Mouse (Mus musculus) fat pad, adult 2 months (tissue): ENCODE results near the gene Cep89.

ENCODE experiments used
- DNase-seq: peaks from one replicate; pipeline ENCODE4 v3.0.0-alpha.2; 2011; ENCODE audit warnings: low read depth, low spot score; ENCODE audit errors: extremely low read depth

Gene Cep89

DNA sequence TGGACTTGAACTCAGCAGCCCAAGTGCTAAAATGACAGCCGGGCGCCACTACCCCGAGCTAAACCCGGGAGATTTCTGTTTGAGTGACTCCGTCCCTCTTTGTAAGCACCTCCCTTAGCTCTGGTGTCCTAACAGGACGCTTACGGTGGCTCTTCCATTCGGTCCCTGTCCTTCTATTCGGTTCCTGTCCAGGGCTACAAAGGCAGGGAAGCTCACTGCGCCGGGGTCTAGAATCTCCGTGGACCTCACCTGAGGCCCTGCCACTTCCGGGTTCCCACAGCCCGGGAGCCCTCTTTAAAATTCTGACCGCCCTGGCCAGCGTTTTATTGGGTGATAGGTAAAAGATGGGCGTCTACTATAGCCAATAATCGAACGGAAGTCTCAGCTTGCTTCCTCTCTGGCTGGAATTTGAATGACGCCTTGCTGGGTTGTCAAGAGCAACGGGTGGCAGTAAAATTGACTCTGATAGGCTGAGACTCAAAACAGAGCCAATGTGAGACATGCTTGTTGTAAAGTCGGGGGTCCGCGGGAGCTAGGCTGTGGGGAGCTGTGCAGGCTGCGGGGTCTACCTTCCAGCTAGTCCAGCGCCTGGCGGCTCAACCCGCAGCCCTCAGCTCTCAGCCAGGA lies at the start of gene Cep89, which contains the start of gene Faap24:
Cep89 (plus strand) TSS at position 494 of the 627 bp plus-strand sequence.
Faap24 (minus strand) TSS at position 295 of the 627 bp plus-strand sequence.
- DNase-seq = peak; percentile 87

DNA sequence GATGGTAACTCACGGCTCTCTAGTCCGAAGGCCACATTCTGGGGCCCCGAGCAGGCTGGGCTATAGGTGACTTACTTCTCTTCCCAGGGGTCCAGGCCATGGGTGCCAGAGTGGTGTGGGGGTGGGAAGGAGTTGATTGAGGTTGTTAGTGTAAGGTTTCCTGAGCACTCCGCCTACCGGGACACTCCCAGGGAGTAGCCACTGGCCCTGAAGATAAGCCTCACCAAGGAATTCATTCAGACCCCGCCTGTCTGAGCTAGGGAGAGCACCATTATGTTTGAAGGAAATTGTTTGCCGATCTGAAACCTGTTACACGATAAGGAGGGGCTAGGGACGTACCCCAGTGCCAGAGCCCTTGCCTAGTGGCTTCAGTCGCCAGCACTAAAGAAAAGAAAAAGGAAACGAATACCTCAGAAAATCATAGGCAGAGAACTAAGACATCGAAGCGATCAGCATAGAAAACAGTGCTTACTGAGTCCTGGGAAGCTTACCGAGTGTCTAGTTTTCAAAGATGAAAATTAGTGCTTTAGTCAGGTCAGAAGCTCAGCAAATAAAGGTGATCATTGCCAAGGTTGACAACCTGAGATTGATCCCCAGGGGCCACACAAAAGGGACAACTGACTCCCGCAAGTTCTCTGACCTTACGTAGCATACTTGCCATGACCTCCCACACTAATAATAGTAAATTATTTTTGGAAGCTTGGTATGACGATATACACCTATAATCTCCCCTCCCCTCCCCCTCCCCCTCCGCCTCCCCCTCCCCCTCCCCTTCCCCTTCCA lies 48.7 kb upstream of the Cep89 start:
- DNase-seq = no peak

DNA sequence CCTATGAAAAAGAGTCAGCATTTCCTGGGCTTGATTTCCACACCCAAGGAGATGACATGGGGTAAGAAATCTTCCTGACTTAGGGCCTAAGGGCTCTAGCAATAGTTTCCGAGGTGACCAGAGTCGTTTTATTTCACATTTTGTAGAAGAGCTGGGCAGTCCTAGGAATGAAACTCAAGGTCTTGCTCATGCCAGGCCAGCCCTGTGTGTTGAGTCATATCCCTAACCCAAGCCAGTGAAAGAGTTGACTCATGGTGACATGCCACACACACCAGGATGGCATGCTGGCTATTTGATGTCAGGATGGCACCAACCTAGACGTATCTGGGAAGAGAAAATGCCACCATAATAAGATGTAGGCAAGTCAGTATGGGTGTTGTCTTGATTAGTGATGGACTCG lies 47.8 kb upstream of the Cep89 start:
- DNase-seq = no peak

DNA sequence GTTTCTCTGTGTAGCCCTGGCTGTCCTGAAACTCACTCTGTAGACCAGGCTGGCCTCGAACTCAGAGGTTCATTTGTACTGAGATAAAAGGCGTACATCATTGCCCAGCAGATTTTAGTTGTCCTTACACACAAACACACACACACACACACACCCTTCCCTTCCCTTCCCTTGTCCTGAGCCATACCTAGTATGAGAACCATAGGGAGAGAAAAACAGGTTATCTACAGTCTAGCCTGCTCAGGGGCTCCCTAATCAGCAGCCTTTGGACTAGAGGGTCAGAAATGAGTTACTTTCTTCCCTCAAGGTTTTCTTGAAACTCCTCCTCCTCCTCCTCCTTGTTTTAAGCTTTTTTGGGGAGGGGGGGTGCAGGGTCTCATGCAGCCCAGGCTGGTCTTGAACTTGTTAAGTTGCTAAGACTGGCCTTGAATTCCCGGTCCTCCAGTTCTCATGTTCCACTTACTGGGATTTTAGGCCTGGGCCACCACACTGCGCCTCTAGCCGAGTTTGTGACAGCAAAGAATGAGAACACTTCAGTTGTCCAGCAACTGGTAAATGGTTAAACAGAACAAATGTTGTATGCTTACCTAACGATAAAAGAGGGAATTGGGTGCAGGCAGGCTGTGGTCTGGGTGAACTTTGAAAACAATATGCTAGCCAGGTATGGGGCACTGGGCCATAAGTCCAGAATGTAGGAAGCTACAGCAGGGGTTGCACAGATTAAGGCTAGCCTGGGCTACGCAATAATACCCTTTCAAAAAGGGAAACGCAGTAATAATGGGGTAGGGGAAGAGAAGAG lies 46.8 kb upstream of the Cep89 start:
- no peak for DNase-seq

DNA sequence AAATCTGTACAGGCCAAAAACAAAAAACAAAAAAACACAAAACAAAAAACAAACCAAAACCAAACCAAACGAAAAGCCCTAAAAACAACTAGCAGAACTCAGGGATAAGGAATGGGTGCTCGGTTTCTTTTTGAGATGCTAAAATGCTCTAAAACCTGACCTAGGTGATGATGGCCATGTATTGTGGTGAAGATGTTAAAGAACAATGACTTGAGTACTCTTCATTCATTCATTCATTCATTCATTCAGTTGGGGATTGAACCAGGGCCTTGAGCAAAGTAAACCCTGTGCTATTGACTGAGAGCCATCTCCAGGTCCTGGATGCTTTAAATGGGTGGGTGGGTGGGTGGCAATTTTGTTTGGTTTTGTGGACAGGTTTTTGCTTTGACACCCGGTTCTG lies 45.7 kb upstream of the Cep89 start:
- no peak for DNase-seq

DNA sequence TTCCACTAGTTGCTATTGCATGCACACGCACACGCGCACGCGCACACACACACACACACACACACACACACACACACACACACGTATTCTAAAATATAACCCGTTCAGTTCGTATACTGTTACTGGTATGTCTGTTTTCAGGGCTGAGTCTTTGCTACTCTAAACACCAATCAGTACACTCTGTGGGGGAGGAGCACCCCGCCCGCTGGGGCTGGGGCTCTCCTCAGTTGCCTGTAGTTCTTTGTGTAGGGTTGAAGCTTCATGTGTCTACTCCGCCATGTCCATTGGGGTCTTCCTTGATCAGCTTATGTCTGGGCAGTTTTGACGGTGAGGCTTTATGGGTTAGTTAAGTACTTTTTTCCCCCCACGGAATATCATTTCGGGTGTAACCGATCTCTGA lies 43.5 kb upstream of the Cep89 start:
- no peak for DNase-seq

DNA sequence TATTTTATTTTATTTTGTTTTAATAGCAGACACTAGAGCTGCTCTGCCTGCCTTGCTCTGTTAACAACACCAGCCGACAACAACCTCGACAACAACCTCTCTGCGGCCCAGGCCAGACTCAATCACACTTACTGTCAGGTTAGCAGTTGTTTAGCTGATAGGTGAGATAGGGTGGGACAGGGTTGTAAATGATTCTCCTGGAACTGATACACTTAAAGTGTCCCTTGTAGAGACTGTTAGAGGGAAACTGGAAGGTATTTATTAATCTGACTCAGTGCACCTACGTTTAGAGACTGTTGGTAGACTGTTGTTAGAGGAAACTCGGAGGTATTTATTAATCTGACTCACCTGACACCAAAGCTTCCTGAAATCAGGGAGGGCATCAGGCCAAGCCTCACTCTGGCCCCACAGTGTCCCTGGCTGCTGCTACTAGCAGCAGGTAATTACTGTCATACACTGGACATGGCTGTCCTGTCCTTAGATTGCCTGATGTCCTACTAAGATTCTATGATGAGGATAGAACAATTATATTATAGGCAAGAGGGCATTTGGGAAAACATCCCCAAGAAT lies 41.4 kb upstream of the Cep89 start:
- no peak for DNase-seq

DNA sequence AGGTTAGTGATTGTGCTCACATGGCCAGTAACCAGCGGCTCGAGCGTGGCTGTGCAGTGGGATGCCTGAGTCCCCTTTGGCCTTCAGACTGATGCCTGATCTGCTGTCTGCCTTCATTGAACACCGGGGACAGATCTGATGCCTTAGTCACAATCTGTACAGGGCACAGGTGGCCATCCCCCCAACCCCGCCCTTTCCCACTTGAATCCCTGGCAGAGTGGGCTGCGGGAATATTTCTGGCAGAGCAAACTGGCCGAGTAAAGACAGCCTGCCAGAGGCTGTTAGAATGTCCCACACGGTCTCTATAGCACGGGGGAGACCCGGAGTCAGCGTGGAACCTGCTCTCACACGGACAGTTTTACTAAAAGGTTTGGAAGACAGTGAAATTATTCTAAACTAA lies 39.2 kb upstream of the Cep89 start:
- no peak for DNase-seq

DNA sequence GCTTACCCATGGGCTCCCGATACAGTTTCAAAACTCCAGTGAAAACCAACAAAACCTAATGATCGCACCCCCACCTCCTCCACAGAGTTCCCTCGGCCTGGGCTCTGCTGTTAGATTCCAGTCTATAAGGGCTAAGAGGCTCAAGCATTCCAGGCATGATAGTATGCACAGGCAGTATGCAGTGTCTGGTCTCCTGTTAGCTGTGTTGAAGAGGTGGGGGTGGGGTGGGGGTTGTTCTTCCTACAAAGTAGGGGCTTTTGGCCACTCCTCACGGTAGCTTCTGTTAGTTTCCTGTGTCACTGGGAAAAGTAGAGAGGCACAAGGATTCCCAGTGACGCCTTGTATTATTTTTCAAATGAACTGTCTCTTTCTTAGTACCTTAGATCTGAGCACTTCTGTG lies 34.6 kb upstream of the Cep89 start:
- no peak for DNase-seq

DNA sequence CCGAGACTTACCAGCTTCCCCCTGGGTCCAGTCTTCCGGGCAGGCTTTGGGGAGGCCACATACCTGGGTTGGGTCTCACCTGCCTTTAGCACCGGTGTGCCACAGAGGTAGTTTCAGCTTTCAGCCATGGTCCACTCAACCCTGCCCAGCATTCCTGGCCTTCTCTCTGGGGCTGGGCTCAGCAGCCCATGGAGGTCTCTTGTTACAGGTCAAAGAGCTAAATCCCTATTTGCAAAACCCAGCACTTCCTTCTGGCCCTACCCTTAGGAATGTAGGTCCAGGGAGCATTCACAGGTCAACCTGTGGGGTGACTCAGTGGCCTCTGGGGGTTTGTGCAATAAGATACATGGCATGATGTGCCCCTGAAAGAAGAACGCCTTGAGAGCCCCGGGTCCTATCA lies 34.0 kb upstream of the Cep89 start:
- no peak for DNase-seq

DNA sequence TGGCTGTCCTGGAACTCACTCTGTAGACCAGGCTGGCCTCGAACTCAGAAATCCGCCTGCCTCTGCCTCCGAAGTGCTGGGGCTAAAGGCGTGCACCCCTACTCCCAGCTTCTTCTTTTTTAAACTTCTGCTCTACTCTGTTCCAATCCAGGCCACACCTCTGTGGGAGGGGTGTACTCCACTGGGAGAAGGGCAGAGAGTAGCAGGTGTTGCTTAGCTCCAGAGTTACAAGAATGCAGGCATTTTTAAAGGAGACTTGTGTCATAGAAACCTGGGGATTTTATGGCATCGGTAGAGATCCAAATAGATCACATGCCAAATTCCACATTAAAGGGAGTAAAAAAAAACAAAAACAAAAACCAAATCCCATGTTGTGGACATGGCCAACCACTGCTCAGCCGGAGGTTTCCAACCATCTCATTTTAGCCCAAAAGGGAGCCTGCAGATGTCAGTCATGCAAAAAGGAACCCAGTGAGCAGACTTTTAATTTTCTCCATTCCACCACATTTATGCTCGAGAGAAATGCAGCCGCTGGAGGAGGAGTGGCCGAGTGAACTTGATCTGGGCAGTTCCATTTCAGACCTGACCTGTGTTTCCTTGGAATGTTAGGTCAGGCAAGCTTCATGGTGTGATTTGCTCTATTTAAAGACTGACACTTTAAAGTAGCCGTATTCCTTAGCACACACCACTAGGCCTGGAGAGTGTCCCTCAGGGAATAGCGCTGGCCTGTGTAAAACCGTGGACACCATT lies 31.5 kb upstream of the Cep89 start:
- DNase-seq = no peak

DNA sequence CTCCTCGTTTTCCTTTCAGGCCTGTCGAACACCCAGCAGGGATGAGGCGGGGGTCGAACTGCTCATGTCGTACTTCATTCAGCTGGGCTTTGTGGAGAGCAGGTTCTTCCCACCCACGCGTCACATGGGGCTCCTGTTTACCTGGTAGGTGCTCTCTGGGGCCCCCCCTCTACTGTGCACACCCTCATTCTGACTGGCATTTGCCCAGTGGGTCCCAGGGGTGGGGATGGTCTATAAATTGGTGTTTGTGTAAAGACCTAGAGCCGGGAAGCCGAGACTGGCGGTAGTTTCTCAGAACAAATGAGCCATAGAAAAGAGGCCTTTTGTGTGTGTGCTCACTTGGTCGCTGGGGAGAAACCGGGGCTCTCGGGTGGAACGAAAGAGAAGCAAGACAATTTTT lies 25.7 kb upstream of the Cep89 start:
- no peak for DNase-seq

DNA sequence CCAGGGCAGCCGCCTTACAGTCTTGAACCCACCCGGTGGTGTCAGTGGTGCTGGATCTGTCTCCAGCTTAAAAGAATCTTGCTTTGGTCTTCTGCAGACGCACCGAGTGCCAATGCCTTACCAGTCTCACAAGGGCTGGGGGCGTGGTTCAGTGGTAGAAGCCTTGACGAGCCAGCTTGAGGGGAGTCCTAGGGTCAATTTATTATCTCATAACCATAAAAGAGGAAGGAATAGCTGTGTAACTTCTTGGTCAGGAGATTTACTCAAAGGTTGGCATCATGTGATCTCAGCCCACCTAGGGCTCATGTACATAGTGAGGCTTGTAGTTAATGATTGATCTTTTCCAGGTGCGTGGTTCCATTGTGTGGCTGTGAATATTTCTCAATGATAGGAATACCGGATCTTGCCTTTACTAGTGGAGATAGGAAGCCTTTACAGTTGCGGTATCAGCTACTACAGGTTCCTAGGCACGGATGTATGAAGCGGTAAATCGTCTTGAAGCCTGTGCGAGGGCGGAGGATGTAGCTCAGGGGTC lies 24.3 kb upstream of the Cep89 start:
- no peak for DNase-seq

DNA sequence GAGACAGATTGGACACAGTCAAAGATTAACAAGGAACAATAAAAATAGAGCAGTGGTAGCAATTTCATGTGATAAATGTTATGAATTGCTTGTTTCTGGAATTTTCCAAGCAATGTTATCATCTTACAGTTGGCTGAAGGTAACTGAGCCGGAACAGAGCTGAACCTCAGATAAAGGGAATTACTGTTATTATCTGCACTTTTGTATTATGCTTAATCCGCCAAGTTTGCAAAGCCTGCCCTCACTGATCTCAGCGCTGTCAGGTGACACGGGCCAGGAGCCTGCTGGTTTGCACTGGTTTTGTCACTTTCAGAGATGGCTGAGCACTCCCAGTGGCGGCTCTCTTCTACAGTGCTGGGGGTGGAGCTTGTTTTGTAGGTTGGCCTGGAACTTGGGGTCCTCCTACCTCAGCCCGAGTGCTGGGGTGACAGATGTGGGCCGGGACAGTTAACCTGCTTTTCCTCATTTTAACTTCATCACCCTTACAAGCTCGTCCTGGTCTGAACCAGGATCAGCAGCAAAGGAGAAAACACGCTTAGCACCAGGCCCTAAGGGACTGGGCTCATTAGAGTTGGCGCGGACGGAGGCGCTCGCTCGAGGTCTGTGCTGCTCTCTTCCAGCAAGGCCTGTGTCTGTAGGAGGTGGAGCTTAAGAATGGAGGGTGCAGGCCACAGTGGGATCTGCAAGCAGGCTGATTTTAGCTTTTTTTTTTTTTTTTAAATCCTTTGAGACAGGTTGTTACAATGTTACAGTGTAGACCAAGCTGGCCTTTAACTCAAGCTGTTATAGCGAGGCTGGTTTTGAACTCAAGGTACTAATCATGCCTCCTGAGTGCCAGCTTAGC lies 23.5 kb upstream of the Cep89 start:
- no peak for DNase-seq

DNA sequence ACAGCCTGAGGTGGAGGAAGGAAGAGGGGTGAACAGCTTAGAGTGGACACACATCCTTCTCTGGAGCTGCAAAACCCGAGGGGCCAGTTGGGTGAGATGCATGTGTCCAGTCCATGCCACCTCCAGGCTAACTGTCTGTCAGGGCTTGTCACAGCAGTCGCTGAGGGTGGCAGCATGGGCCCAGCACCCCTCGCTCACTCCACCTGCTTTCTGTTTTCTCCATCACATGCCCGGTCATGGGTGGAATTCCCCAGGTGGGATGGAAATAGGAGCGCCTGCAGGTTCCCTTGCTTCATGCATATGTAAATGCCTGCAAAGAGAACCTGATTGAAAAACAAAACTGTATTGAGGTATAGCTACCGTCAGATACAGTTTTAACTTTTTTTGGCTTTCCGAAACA lies 22.6 kb upstream of the Cep89 start:
- DNase-seq = no peak

DNA sequence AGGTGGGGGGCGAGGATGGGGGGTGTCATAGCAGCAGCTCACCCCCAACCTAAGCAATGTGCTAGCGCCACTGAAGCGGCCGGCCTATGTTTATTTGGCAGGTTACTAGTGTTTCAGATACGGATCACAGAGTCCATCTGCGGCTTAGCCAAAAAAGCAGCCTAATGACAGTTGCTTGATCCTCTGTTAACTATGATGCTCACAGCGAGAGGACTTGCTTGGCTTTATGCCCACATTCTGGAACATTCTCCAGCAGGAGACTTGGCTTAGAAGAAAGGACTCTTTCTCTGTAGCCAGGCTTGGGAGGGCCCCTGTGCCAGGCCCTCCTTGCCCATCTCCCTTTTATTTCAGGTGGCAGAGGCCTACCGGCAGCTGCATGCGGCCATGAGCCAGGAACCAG lies 20.2 kb upstream of the Cep89 start:
- no peak for DNase-seq

DNA sequence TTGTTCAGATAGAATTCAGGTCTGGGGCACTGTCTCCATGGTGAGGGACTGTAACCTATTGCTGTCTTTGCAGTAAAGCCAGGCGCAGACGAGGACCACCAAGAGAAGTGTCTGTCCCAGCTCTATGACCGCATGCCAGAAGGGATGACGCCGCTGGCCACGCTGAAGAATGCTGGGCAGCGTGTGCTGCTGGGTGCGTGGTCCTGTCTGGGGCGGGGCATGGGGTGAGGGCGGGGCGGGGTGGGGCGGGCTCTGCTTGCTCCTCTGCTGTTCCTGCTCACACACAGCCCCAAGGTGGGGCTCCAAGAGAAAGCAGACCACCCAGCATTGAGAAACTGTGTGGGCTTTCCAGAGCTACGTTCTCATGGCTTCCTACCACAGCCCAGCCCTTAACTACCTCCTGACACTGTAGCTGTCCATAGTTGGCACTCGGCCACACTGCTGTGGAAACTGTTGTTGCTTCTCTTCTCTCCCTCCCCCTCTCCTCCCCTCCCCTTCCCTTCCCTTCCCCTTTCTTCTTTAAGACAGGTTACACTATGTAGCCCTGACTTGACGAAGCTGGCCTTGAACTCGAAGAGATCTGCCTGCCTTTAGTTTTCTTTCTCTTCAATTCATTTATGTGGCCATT lies 17.2 kb upstream of the Cep89 start:
- DNase-seq = no peak

DNA sequence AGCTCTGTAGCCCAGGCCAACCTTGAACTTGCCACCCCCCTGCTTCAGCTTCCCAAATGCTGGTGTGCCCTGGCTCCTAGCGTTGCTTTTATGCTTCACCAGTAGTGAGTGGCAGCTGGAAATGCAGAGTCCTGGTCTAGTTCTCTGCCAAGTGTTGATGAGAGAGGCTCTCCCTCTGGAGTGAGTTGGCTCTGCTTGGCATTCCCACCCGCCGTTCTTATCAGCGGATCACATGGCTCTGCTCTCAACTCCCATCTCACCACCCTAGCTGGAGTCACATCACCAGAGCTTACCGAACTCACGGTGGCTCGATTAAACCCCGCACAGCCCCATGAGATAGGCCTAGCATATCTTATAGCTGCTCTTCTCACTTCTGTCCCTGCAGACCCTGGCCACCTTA lies 16.5 kb upstream of the Cep89 start:
- DNase-seq = no peak

DNA sequence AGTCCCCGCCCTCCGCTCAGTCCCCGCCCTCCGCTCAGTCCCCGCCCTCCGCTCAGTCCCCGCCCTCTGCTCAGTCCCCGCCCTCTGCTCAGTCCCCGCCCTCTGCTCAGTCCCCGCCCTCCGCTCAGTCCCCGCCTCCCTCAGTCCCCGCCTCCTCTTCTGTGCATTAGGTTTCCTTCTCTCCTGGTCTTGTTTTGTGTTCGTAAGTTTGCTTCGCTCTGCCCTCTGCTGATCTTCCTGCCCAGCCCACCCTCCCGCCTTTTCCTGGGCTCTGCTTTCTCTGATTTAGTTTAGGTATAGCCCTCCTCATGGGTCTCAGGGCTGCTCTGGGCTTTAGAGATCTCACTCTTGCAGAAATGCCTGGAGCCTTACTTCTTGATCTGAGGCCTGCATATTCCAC lies 15.0 kb upstream of the Cep89 start:
- no peak for DNase-seq
